ENCODE assay signal across 9 mouse cellular contexts in the genomic region with DNA sequence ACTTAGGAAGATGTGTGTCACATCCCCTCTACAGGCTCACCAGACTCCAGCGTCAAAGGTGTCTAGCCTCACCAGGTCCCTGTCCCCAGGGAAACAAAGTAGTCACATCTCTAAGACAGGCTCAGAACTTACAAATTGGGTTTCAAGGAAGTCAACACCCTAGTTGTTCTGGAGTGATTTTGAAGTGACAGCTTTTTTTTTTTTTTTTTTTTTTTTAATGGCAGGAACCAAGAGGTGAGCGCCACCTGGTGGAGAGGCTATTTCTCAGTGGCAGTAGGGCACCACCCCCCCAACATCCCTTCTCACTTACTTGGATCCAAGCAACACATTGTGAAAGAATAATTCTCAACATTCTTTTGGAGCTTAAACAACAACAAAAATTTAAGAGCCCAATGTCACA. TPM values are rescaled to one million over a fixed set of nuclear protein-coding genes. Genes with fewer than 3 reads are reported as not detected.
A peak's percentile ranks its signal among the peaks of the same experiment; 100 is the strongest.
DNase-seq lines count a peak whose midpoint lies in the region; ATAC-seq and TF ChIP-seq lines count a peak whose summit lies in the region.
"Had no signal": no experiment of that assay in that cellular context is flagged by ENCODE, and none has a peak within 500 bp of the region (broad histone marks: within the 10 kb centered on the region; RNA-seq: fewer than 3 reads in every experiment).

No protein-coding gene starts in this region.

- ATAC-seq in hindbrain, embryonic 12.5 days (ENCODE audit: low FRiP score) = no peak
- ATAC-seq in granulocyte monocyte progenitor cell, adult 5-6 weeks (replicated peaks; ENCODE audit: poor library complexity, severe bottlenecking) = peak; percentile 44; the same call in 1 of the 2 replicates

- peak; percentile 29 for DNase-seq in hindbrain, embryonic 10.5 days (ENCODE audit: low spot score)
- DNase-seq in ES-CJ7 (ENCODE audit: low read depth, low spot score) = peak; percentile 26
- peak; percentile 44 for DNase-seq in brain, embryonic 14.5 days (ENCODE audit: low read depth)
- DNase-seq in left cerebral cortex, postnatal 4 days = peak; percentile 65
- peak; percentile 30 for DNase-seq in retina, postnatal 1 day
- peak; percentile 75 for DNase-seq in urinary bladder, postnatal 14 days (ENCODE audit: low spot score)

- intact Hi-C loops in left cerebral cortex, postnatal 4 days (cut with DNase I) = no loop called here

- H3K27ac ChIP-seq in hindbrain, embryonic 10.5 days = no peak overlapping the region
- no peak overlapping the region for H3K27ac ChIP-seq in hindbrain, embryonic 12.5 days
- H3K27ac ChIP-seq: lung, embryonic 15.5 days had no signal

- WGBS in hindbrain, embryonic 10.5 days = 43% methylated on average over 2 of the region's 2 CpGs
- 38% methylated on average over 2 of the region's 2 CpGs for WGBS in hindbrain, embryonic 12.5 days

- no peak overlapping the region for H3K4me2 ChIP-seq in hindbrain, embryonic 12.5 days (replicated peaks)
- H3K4me2 ChIP-seq: lung, embryonic 15.5 days had no signal

- no peaks in the 10 kb centered on the region for H3K27me3 ChIP-seq in hindbrain, embryonic 10.5 days (ENCODE audit: insufficient read depth, poor library complexity, severe bottlenecking)
- H3K27me3 ChIP-seq in hindbrain, embryonic 12.5 days = no peaks in the 10 kb centered on the region
- H3K27me3 ChIP-seq: lung, embryonic 15.5 days had no signal

- no peak overlapping the region for H3K9ac ChIP-seq in hindbrain, embryonic 12.5 days
- H3K9ac ChIP-seq: lung, embryonic 15.5 days had no signal

- H3K36me3 ChIP-seq in hindbrain, embryonic 10.5 days = no peaks in the 10 kb centered on the region
- H3K36me3 ChIP-seq in hindbrain, embryonic 12.5 days = no peaks in the 10 kb centered on the region
- H3K36me3 ChIP-seq: lung, embryonic 15.5 days had no signal

- no peaks in the 10 kb centered on the region for H3K4me1 ChIP-seq in hindbrain, embryonic 10.5 days (replicated peaks)
- H3K4me1 ChIP-seq in hindbrain, embryonic 12.5 days = no peaks in the 10 kb centered on the region

- H3K4me3 ChIP-seq in hindbrain, embryonic 10.5 days = no peak overlapping the region
- H3K4me3 ChIP-seq in hindbrain, embryonic 12.5 days = no peak overlapping the region
- H3K4me3 ChIP-seq: lung, embryonic 15.5 days had no signal

- no peaks in the 10 kb centered on the region for H3K9me3 ChIP-seq in hindbrain, embryonic 10.5 days
- no peaks in the 10 kb centered on the region for H3K9me3 ChIP-seq in hindbrain, embryonic 12.5 days (replicated peaks)
- H3K9me3 ChIP-seq: lung, embryonic 15.5 days had no signal

- TF ChIP-seq CTCF in brain, embryonic 14.5 days (IDR thresholded peaks at IDR 0.05; ENCODE audit: borderline replicate concordance, extremely low read depth, insufficient read depth, insufficient read length) = peak; percentile 43; the same call in 1 of the 2 replicates

- no peak for TF ChIP-seq POLR2A in brain, embryonic 14.5 days (IDR thresholded peaks at IDR 0.05; ENCODE audit: borderline replicate concordance, extremely low read depth, insufficient read depth, insufficient read length, poor library complexity, severe bottlenecking)

RNA-seq across cellular contexts. Expression of a gene that starts 59.2 kb away (rescaled TPM):
- 0.12 TPM in 1 of 2 replicates, not detected in the other for polyA plus RNA-seq in hindbrain, embryonic 10.5 days (2016; fragmentation: Nextera tagmentation; extraction: Ambion mirVana)
- polyA plus RNA-seq in hindbrain, embryonic 12.5 days (2016; fragmentation: Nextera tagmentation; extraction: Ambion mirVana) = 0.17 TPM in 1 of 2 replicates, not detected in the other
- polyA plus RNA-seq in brain, embryonic 14.5 days (2012; rRNA removed) = 0.07 TPM in 1 of 2 replicates, not detected in the other
- not detected in 2 replicates for total RNA-seq in granulocyte monocyte progenitor cell, adult 5-6 weeks (2014; fragmentation: Nextera tagmentation)
- not detected in 2 replicates for total RNA-seq in granulocyte monocyte progenitor cell, adult 5-6 weeks (2017)
- total RNA-seq in left cerebral cortex, postnatal 4 days (2021) = not detected
- polyA plus RNA-seq: lung, embryonic 15.5 days had no signal
